Mouse (Mus musculus): Measurements from ENCODE around the gene Clasp1. TPM values are rescaled to one million over a fixed set of nuclear protein-coding genes. Genes with fewer than 3 reads are reported as not detected.
"Not testable (repeated sequence)": the region's sequence is repeated elsewhere in the genome, so short reads cannot be mapped to it uniquely, and the experiment has no call there.

Clasp1 gene
- polyA plus RNA-seq, 1 experiment from 2014 or later: 98.6 TPM

GRCm38 (mm10) chr1:118621055-118621454 is 232.2 kb downstream of the Clasp1 start:
- H3K9ac ChIP-seq (ENCODE audit: low read length); H3K4me2 ChIP-seq (ENCODE audit: low read depth); H3K36me3 ChIP-seq (ENCODE audit: control insufficient read depth, insufficient read depth, low read length); H3K9me3 ChIP-seq (ENCODE audit: control insufficient read depth, low read length); H3K27me3 ChIP-seq (ENCODE audit: control insufficient read depth, insufficient read depth, low read length); H3K27ac ChIP-seq (ENCODE audit: low read depth, low read length); H3K4me1 ChIP-seq (ENCODE audit: control insufficient read depth, insufficient read depth, low read length); DNase-seq (ENCODE audit: low spot score); ATAC-seq (ENCODE audit: insufficient read depth, low FRiP score, low TSS enrichment); H3K4me3 ChIP-seq (ENCODE audit: low read depth, low read length): not testable (repeated sequence)
- WGBS: 87% methylated on average over 5 of the region's 5 CpGs

- H3K27ac ChIP-seq (ENCODE audit: low read depth, low read length): no peak overlapping the region
Measured at GRCm38 (mm10) chr1:118622857-118623256, 234.0 kb downstream of the Clasp1 start.

GRCm38 (mm10) chr1:118625461-118625860 is 236.6 kb downstream of the Clasp1 start:
- Histone ChIP-seq H3K4me3 (ENCODE audit: low read depth, low read length) (no peak overlapping the region), H3K9me3 (ENCODE audit: control insufficient read depth, low read length) (no peaks in the 10 kb centered on the region), H3K27ac (ENCODE audit: low read depth, low read length) (no peak overlapping the region), H3K4me1 (ENCODE audit: control insufficient read depth, insufficient read depth, low read length) (0 out of 2 replicates have a peak, but pooled peaks cover 6% of the 10 kb centered on the region), H3K36me3 (ENCODE audit: control insufficient read depth, insufficient read depth, low read length) (no peaks in the 10 kb centered on the region), H3K4me2 (ENCODE audit: low read depth) (no peak overlapping the region), H3K27me3 (ENCODE audit: control insufficient read depth, insufficient read depth, low read length) (peaks cover 17% of the 10 kb centered on the region), H3K9ac (ENCODE audit: low read length) (no peak overlapping the region)
- WGBS: 33% methylated on average over 6 of the region's 6 CpGs
- DNase-seq (ENCODE audit: low spot score): no peak
- no peak for ATAC-seq (ENCODE audit: insufficient read depth, low FRiP score, low TSS enrichment)

More at GRCm38 (mm10) chr1:118622857-118623256, 234.0 kb downstream of the Clasp1 start:
- Histone ChIP-seq H3K4me3 (ENCODE audit: low read depth, low read length) (no peak overlapping the region), H3K9ac (ENCODE audit: low read length) (no peak overlapping the region), H3K4me2 (ENCODE audit: low read depth) (no peak overlapping the region), H3K9me3 (ENCODE audit: control insufficient read depth, low read length) (no peaks in the 10 kb centered on the region), H3K4me1 (ENCODE audit: control insufficient read depth, insufficient read depth, low read length) (0 out of 2 replicates have a peak, but pooled peaks cover 5% of the 10 kb centered on the region), H3K27me3 (ENCODE audit: control insufficient read depth, insufficient read depth, low read length) (peaks cover 6% of the 10 kb centered on the region), H3K36me3 (ENCODE audit: control insufficient read depth, insufficient read depth, low read length) (no peaks in the 10 kb centered on the region)
- no peak for DNase-seq (ENCODE audit: low spot score)
- ATAC-seq (ENCODE audit: insufficient read depth, low FRiP score, low TSS enrichment): no peak
- whole genome bisulfite sequencing: 62% methylated on average over 3 of the region's 3 CpGs

GRCm38 (mm10) chr1:118625921-118626320 is 237.1 kb downstream of the Clasp1 start:
- H3K27me3 ChIP-seq (ENCODE audit: control insufficient read depth, insufficient read depth, low read length): peaks cover 17% of the 10 kb centered on the region
- H3K4me1 ChIP-seq (ENCODE audit: control insufficient read depth, insufficient read depth, low read length): 0 out of 2 replicates have a peak, but pooled peaks cover 6% of the 10 kb centered on the region

GRCm38 (mm10) chr1:118626452-118626851 is 237.6 kb downstream of the Clasp1 start:
- Histone ChIP-seq H3K4me3 (ENCODE audit: low read depth, low read length) (no peak overlapping the region), H3K36me3 (ENCODE audit: control insufficient read depth, insufficient read depth, low read length) (no peaks in the 10 kb centered on the region), H3K9ac (ENCODE audit: low read length) (no peak overlapping the region), H3K4me2 (ENCODE audit: low read depth) (no peak overlapping the region), H3K27ac (ENCODE audit: low read depth, low read length) (no peak overlapping the region), H3K4me1 (ENCODE audit: control insufficient read depth, insufficient read depth, low read length) (0 out of 2 replicates have a peak, but pooled peaks cover 6% of the 10 kb centered on the region), H3K27me3 (ENCODE audit: control insufficient read depth, insufficient read depth, low read length) (peaks cover 17% of the 10 kb centered on the region), H3K9me3 (ENCODE audit: control insufficient read depth, low read length) (no peaks in the 10 kb centered on the region)
- DNase-seq (ENCODE audit: low spot score): no peak
- WGBS: 85% methylated on average over 2 of the region's 2 CpGs
- ATAC-seq (ENCODE audit: insufficient read depth, low FRiP score, low TSS enrichment): no peak

More at GRCm38 (mm10) chr1:118625921-118626320, 237.1 kb downstream of the Clasp1 start:
- no peak overlapping the region for H3K9ac ChIP-seq (ENCODE audit: low read length)
- no peak overlapping the region for H3K4me2 ChIP-seq (ENCODE audit: low read depth)
- ATAC-seq (ENCODE audit: insufficient read depth, low FRiP score, low TSS enrichment): no peak
- no peak for DNase-seq (ENCODE audit: low spot score)
- H3K9me3 ChIP-seq (ENCODE audit: control insufficient read depth, low read length): no peaks in the 10 kb centered on the region
- H3K36me3 ChIP-seq (ENCODE audit: control insufficient read depth, insufficient read depth, low read length): no peaks in the 10 kb centered on the region
- H3K27ac ChIP-seq (ENCODE audit: low read depth, low read length): no peak overlapping the region
- 37% methylated on average over 2 of the region's 2 CpGs for WGBS
- H3K4me3 ChIP-seq (ENCODE audit: low read depth, low read length): no peak overlapping the region

GRCm38 (mm10) chr1:118627781-118628464 is 239.1 kb downstream of the Clasp1 start, which contains the start of gene Tfcp2l1:
Gene Tfcp2l1 (plus strand): TSS chr1:118627945.
- WGBS: under 1% methylated on average over 48 of the region's 48 CpGs
- Histone ChIP-seq H3K9me3 (ENCODE audit: control insufficient read depth, low read length) (no peaks in the 10 kb centered on the region), H3K4me2 (ENCODE audit: low read depth) (peak within 1 kb of the TSS; percentile 98), H3K36me3 (ENCODE audit: control insufficient read depth, insufficient read depth, low read length) (no peaks in the 10 kb centered on the region), H3K4me1 (ENCODE audit: control insufficient read depth, insufficient read depth, low read length) (0 out of 2 replicates have a peak, but pooled peaks cover 6% of the 10 kb centered on the region), H3K9ac (ENCODE audit: low read length) (peak within 1 kb of the TSS; percentile 38; the same call in 1 of the 2 replicates), H3K4me3 (ENCODE audit: low read depth, low read length) (peak within 1 kb of the TSS; percentile 44), H3K27me3 (ENCODE audit: control insufficient read depth, insufficient read depth, low read length) (peaks cover 17% of the 10 kb centered on the region), H3K27ac (ENCODE audit: low read depth, low read length) (no peak within 1 kb of the TSS)
- peak; percentile 84 for ATAC-seq (ENCODE audit: insufficient read depth, low FRiP score, low TSS enrichment)
- DNase-seq (ENCODE audit: low spot score): peak; percentile 69

GRCm38 (mm10) chr1:118633415-118633980 is 244.6 kb downstream of the Clasp1 start:
- DNase-seq (ENCODE audit: low spot score) (no peak), ATAC-seq (ENCODE audit: insufficient read depth, low FRiP score, low TSS enrichment) (no peak)
- no peaks in the 10 kb centered on the region for H3K36me3 ChIP-seq (ENCODE audit: control insufficient read depth, insufficient read depth, low read length)
- WGBS: 90% methylated on average over 4 of the region's 4 CpGs
- H3K27me3 ChIP-seq (ENCODE audit: control insufficient read depth, insufficient read depth, low read length): peaks cover 5% of the 10 kb centered on the region; the same call in 1 of the 2 replicates
- no peak overlapping the region for H3K9ac ChIP-seq (ENCODE audit: low read length)
- H3K4me1 ChIP-seq (ENCODE audit: control insufficient read depth, insufficient read depth, low read length): no peaks in the 10 kb centered on the region
- H3K4me3 ChIP-seq (ENCODE audit: low read depth, low read length): no peak overlapping the region
- no peak overlapping the region for H3K27ac ChIP-seq (ENCODE audit: low read depth, low read length)
- H3K9me3 ChIP-seq (ENCODE audit: control insufficient read depth, low read length): no peaks in the 10 kb centered on the region
- H3K4me2 ChIP-seq (ENCODE audit: low read depth): no peak overlapping the region

- ATAC-seq (ENCODE audit: insufficient read depth, low FRiP score, low TSS enrichment) (no peak), DNase-seq (ENCODE audit: low spot score) (no peak)
- Histone ChIP-seq H3K9me3 (ENCODE audit: control insufficient read depth, low read length) (no peaks in the 10 kb centered on the region), H3K4me3 (ENCODE audit: low read depth, low read length) (no peak overlapping the region), H3K9ac (ENCODE audit: low read length) (no peak overlapping the region), H3K27ac (ENCODE audit: low read depth, low read length) (no peak overlapping the region), H3K27me3 (ENCODE audit: control insufficient read depth, insufficient read depth, low read length) (no peaks in the 10 kb centered on the region), H3K36me3 (ENCODE audit: control insufficient read depth, insufficient read depth, low read length) (no peaks in the 10 kb centered on the region), H3K4me2 (ENCODE audit: low read depth) (no peak overlapping the region), H3K4me1 (ENCODE audit: control insufficient read depth, insufficient read depth, low read length) (no peaks in the 10 kb centered on the region)
- 66% methylated on average over 2 of the region's 2 CpGs for WGBS
Measured at GRCm38 (mm10) chr1:118642296-118642999, 253.6 kb downstream of the Clasp1 start.

Measured in neural tube, embryonic 11.5 days (tissue).